Mouse (Mus musculus) frontal cortex, adult (tissue): ENCODE results near the gene Fh1.

Experiments
- ATAC-seq: cut with Nextera tagmentation; 2 replicates; pipeline ENCODE4 v1.9.2; 2017; ENCODE audit warnings: mild to moderate bottlenecking, moderate library complexity, mixed read lengths; ENCODE audit not compliant: low TSS enrichment

Gene Fh1

GRCm38 (mm10) chr1:175619814-175620431, 5.5 kb downstream of the Fh1 start, which contains the start of gene Kmo:
Gene Kmo, plus strand, starts transcription at chr1:175620381.
- ATAC-seq = no peak

- no peak for ATAC-seq
These were observed 10.4 kb downstream of the Fh1 start for GRCm38 (mm10) chr1:175614992-175615391.

GRCm38 (mm10) chr1:175608708-175609107, 16.7 kb downstream of the Fh1 start:
- ATAC-seq = peak; percentile 91

GRCm38 (mm10) chr1:175607838-175608585, 17.4 kb downstream of the Fh1 start:
- no peak for ATAC-seq

- ATAC-seq = no peak
These were observed 18.1 kb downstream of the Fh1 start for GRCm38 (mm10) chr1:175607308-175607707.

GRCm38 (mm10) chr1:175603390-175603789, 22.0 kb downstream of the Fh1 start:
- ATAC-seq = no peak

- no peak for ATAC-seq
These were observed 23.2 kb downstream of the Fh1 start for GRCm38 (mm10) chr1:175602231-175602630.

- no peak for ATAC-seq
These were observed 32.6 kb downstream of the Fh1 start for GRCm38 (mm10) chr1:175592832-175593231.

GRCm38 (mm10) chr1:175586656-175587055, 38.8 kb downstream of the Fh1 start:
- ATAC-seq = no peak

GRCm38 (mm10) chr1:175585267-175585666, 40.2 kb downstream of the Fh1 start:
- no peak for ATAC-seq

GRCm38 (mm10) chr1:175582799-175583198, 42.6 kb downstream of the Fh1 start:
- ATAC-seq = peak; percentile 60; the same call in 1 of the 2 replicates

- peak; percentile 78 for ATAC-seq
These were observed 45.1 kb downstream of the Fh1 start for GRCm38 (mm10) chr1:175580346-175580745.

GRCm38 (mm10) chr1:175579598-175580235, 45.7 kb downstream of the Fh1 start:
- ATAC-seq = peak; percentile 88

- no peak for ATAC-seq
These were observed 46.9 kb downstream of the Fh1 start for GRCm38 (mm10) chr1:175578425-175579096.

GRCm38 (mm10) chr1:175574129-175574528, 51.3 kb downstream of the Fh1 start:
- ATAC-seq = no peak

- no peak for ATAC-seq
These were observed 59.8 kb downstream of the Fh1 start for GRCm38 (mm10) chr1:175565579-175566103.

GRCm38 (mm10) chr1:175564321-175564720, 61.1 kb downstream of the Fh1 start:
- ATAC-seq = no peak

GRCm38 (mm10) chr1:175562379-175562778, 63.1 kb downstream of the Fh1 start:
- ATAC-seq = no peak

GRCm38 (mm10) chr1:175561806-175562205, 63.6 kb downstream of the Fh1 start:
- no peak for ATAC-seq

- ATAC-seq = no peak
These were observed 70.8 kb downstream of the Fh1 start for GRCm38 (mm10) chr1:175554641-175555040.

GRCm38 (mm10) chr1:175552474-175552873, 73.0 kb downstream of the Fh1 start:
- no peak for ATAC-seq

- peak; percentile 41; the same call in 1 of the 2 replicates for ATAC-seq
These were observed 74.8 kb downstream of the Fh1 start for GRCm38 (mm10) chr1:175550586-175550985.
